Mouse (Mus musculus) midbrain, embryonic 11.5 days (tissue): ENCODE measurements at regions not wholly inside any gene's neighbourhood (a gene's known extent, or its start where the extent isn't known, plus 50 kb on each side); places are given as distances from the start of the nearest gene placed in this dataset.
"Not testable (repeated sequence)": the region's sequence is repeated elsewhere in the genome, so short reads cannot be mapped to it uniquely, and the experiment has no call there.

Experiments used
- ATAC-seq: fragments of 200-750 bp; cut with Nextera tagmentation; 2 replicates; pipeline ENCODE4 v1.8.0; 2017; ENCODE audit warnings: moderate TSS enrichment, moderate library complexity; ENCODE audit not compliant: low FRiP score
- DNase-seq: peaks from one replicate; pipeline ENCODE4 v3.0.0; 2015; ENCODE audit warnings: low spot score; ENCODE audit errors: missing footprints
- H3K27ac ChIP-seq: fragments of 300-500 bp; sonication (generic); 2 replicates; pipeline ENCODE4 v1.5.1; 2014; ENCODE audit warnings: low read depth, low read length
- H3K27me3 ChIP-seq: fragments of 300-500 bp; sonication (generic); 2 replicates; pipeline ENCODE4 v1.6.1; 2014; ENCODE audit warnings: mild to moderate bottlenecking, low read length, moderate library complexity, mixed read lengths; ENCODE audit not compliant: control insufficient read depth, insufficient read depth
- H3K36me3 ChIP-seq: fragments of 300-500 bp; sonication (generic); 2 replicates; pipeline ENCODE4 v1.6.1; 2014; ENCODE audit warnings: mild to moderate bottlenecking, low read length, moderate library complexity, mixed read lengths; ENCODE audit not compliant: control insufficient read depth, insufficient read depth
- H3K4me1 ChIP-seq: fragments of 300-500 bp; sonication (generic); 2 replicates; pipeline ENCODE4 v1.6.1; 2014; ENCODE audit warnings: low read length; ENCODE audit not compliant: control insufficient read depth, insufficient read depth
- H3K4me2 ChIP-seq: fragments of 300-500 bp; sonication (generic); 2 replicates; pipeline ENCODE4 v1.6.1; 2014; ENCODE audit warnings: mild to moderate bottlenecking, moderate library complexity
- H3K4me3 ChIP-seq: fragments of 300-500 bp; sonication (generic); 2 replicates; pipeline ENCODE4 v1.5.1; 2014; ENCODE audit warnings: low read depth, low read length
- H3K9ac ChIP-seq: fragments of 300-500 bp; sonication (generic); 2 replicates; pipeline ENCODE4 v1.6.1; 2014; ENCODE audit warnings: low read length
- H3K9me3 ChIP-seq: fragments of 300-500 bp; sonication (generic); 2 replicates; pipeline ENCODE4 v1.6.1; 2016; ENCODE audit warnings: low read length; ENCODE audit not compliant: control insufficient read depth
- WGBS: fragments of 180-500 bp; shearing (Covaris S2); extraction: QIAGEN DNeasy Blood & Tissue Kit; methylation state at CpG from one replicate; pipeline ENCODE4 v1.1.7; 2014; 5-methylcytosine and 5-hydroxymethylcytosine counted together

- Histone ChIP-seq H3K27ac (no peak overlapping the region), H3K9ac (no peak overlapping the region), H3K36me3 (no peaks in the 10 kb centered on the region), H3K4me3 (no peak overlapping the region), H3K4me2 (no peak overlapping the region), H3K27me3 (no peaks in the 10 kb centered on the region), H3K4me1 (no peaks in the 10 kb centered on the region), H3K9me3 (no peaks in the 10 kb centered on the region)
- no peak for DNase-seq
- ATAC-seq: 0 out of 2 replicates have a peak, but pooled peaks have one; percentile 27
- 42% methylated on average over 5 of the region's 5 CpGs for WGBS
Measured at GRCm38 (mm10) chr11:12540333-12540870, 75.6 kb upstream of the Cobl start.

GRCm38 (mm10) chr11:12535063-12535462, 70.3 kb upstream of the Cobl start:
- no peak for ATAC-seq

GRCm38 (mm10) chr11:12532288-12532687, 67.5 kb upstream of the Cobl start:
- H3K36me3 ChIP-seq: no peaks in the 10 kb centered on the region
- H3K4me1 ChIP-seq: no peaks in the 10 kb centered on the region
- H3K27ac ChIP-seq: no peak overlapping the region
- H3K9me3 ChIP-seq: no peaks in the 10 kb centered on the region
- DNase-seq: peak; percentile 88
- no peak overlapping the region for H3K9ac ChIP-seq
- H3K4me2 ChIP-seq: no peak overlapping the region
- WGBS: 3% methylated on average over 3 of the region's 3 CpGs
- peak; percentile 94 for ATAC-seq
- no peaks in the 10 kb centered on the region for H3K27me3 ChIP-seq
- H3K4me3 ChIP-seq: no peak overlapping the region

More at GRCm38 (mm10) chr11:12535063-12535462, 70.3 kb upstream of the Cobl start:
- no peak for DNase-seq
- Histone ChIP-seq H3K27me3 (no peaks in the 10 kb centered on the region), H3K9ac (no peak overlapping the region), H3K4me1 (no peaks in the 10 kb centered on the region), H3K27ac (no peak overlapping the region), H3K4me2 (no peak overlapping the region), H3K4me3 (no peak overlapping the region), H3K9me3 (no peaks in the 10 kb centered on the region), H3K36me3 (no peaks in the 10 kb centered on the region)
- 44% methylated on average over 2 of the region's 2 CpGs for WGBS

DNA sequence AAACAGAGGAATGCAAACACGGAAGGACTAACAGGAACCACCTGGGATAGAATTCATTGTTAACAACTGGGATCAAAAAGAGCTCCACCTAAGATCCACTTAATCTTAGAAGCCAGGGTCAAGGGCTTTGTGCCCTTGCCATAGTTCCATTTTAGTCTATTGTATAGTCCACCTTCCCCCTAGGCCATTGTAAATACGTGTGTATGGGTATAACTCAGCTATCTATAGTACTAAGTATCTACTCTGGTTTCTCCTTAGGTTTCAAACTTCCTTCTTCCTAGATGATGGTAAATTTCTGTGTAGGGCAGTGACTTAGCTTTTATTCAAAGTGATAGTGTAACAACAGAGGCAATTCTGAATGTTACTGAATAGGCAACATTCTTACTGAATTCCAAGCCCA, 57.3 kb upstream of the Cobl start:
- not testable (repeated sequence) for H3K9me3 ChIP-seq, H3K4me3 ChIP-seq, H3K9ac ChIP-seq, H3K4me1 ChIP-seq, DNase-seq, H3K27ac ChIP-seq, ATAC-seq, H3K27me3 ChIP-seq, H3K36me3 ChIP-seq, H3K4me2 ChIP-seq
- 73% methylated on average over 2 of the region's 2 CpGs for WGBS

- ATAC-seq: no peak
- no peak overlapping the region for H3K9ac ChIP-seq
- no peak for DNase-seq
- H3K27me3 ChIP-seq: no peaks in the 10 kb centered on the region
- WGBS: 73% methylated on average over 3 of the region's 3 CpGs
- H3K4me1 ChIP-seq: no peaks in the 10 kb centered on the region
- no peak overlapping the region for H3K4me3 ChIP-seq
- H3K9me3 ChIP-seq: no peaks in the 10 kb centered on the region
- no peak overlapping the region for H3K4me2 ChIP-seq
- H3K27ac ChIP-seq: no peak overlapping the region
- H3K36me3 ChIP-seq: no peaks in the 10 kb centered on the region
Measured at GRCm38 (mm10) chr11:12521286-12521685, 56.5 kb upstream of the Cobl start.

DNA sequence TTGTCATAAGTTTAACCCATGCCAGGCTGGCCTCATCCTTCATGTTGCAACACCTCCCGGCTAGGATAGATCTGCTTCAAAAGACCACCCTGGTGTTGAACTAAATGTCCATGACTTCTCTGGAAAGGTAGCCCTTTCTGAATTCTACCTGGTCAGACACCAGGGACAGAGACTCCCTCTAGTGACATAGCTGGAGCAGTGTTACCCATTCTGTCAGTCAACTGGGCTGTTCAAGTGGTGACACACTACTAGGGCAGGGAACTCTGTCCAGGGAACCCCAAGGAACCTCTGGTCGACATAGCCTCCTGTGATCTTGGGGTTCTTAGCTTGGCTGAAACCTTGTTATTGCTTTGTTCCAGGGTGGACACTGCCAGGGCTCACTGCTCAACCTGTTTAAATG, 51.6 kb upstream of the Cobl start:
- no peak overlapping the region for H3K4me2 ChIP-seq
- H3K4me3 ChIP-seq: no peak overlapping the region
- no peak overlapping the region for H3K9ac ChIP-seq
- DNase-seq (no peak), ATAC-seq (no peak)
- H3K4me1 ChIP-seq: no peaks in the 10 kb centered on the region
- no peak overlapping the region for H3K27ac ChIP-seq
- no peaks in the 10 kb centered on the region for H3K36me3 ChIP-seq
- WGBS: 90% methylated on average over 2 of the region's 2 CpGs
- H3K27me3 ChIP-seq: no peaks in the 10 kb centered on the region
- H3K9me3 ChIP-seq: no peaks in the 10 kb centered on the region
